Mouse (Mus musculus) cerebellum, adult 2 months (tissue): ENCODE measurements at regions not wholly inside any gene's neighbourhood (a gene's known extent, or its start where the extent isn't known, plus 50 kb on each side); places are given as distances from the start of the nearest gene placed in this dataset.

Experiments
- CTCF ChIP-seq: fragments of 200-500 bp; IDR thresholded peaks from 2 replicates; pipeline ENCODE4 v1.5.1; 2011; ENCODE audit warnings: low read depth, mild to moderate bottlenecking, control low read depth, low read length, moderate library complexity, borderline replicate concordance; ENCODE audit not compliant: insufficient read depth
- POLR2A ChIP-seq: fragments of 200-500 bp; IDR thresholded peaks from 2 replicates; pipeline ENCODE4 v1.6.1; 2011; ENCODE audit warnings: low read length, control low read depth, borderline replicate concordance; ENCODE audit not compliant: insufficient read depth

- TF ChIP-seq CTCF (no peak), POLR2A (no peak)
Measured at GRCm38 (mm10) chr8:12165487-12166152, 113.0 kb upstream of the A230072I06Rik start.
